Mouse (Mus musculus): ENCODE measurements around the gene Usp39. TPM values are rescaled to one million over a fixed set of nuclear protein-coding genes. Genes with fewer than 3 reads are reported as not detected.

Usp39 gene
- polyA plus RNA-seq, 1 experiment = 6.8 TPM

DNA sequence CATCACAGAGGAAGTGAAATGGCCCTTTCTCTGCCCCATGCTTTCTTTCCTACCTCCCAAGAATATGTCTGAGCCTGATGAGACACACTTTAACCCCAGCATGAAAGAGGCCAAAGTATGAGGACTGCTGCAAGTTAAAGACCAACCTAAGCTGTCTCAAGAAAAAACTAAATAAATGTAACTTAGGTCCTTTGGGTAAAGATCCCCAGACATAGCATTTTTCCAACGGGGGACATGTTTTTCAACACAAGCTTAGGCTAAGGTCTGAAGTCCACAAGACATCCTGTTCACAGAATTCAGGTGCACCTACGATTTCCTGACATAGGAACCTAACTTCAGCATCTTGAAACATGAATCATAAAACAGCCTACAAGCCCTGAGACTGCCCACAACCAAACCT, 5.2 kb upstream of the Usp39 start:
- TF ChIP-seq POLR2A (IDR thresholded peaks at IDR 0.05; ENCODE audit: low read depth, low read length) (no peak), CTCF (IDR thresholded peaks at IDR 0.05; ENCODE audit: extremely low read depth, insufficient read length, insufficient replicate concordance, low read depth, low read length) (no peak)
- peaks cover 25% of the 10 kb centered on the region for H3K36me3 ChIP-seq (ENCODE audit: control insufficient read depth, insufficient read depth, low read length)
- H3K27me3 ChIP-seq (ENCODE audit: control insufficient read depth, insufficient read depth, low read length) = no peaks in the 10 kb centered on the region
- H3K27ac ChIP-seq (ENCODE audit: insufficient read depth, low read depth, low read length) = no peak overlapping the region
- WGBS = 66% methylated on average over 2 of the region's 2 CpGs
- no peak overlapping the region for H3K4me3 ChIP-seq (ENCODE audit: low read depth, low read length)
- H3K4me1 ChIP-seq (ENCODE audit: control insufficient read depth, insufficient read depth, insufficient read length, low read length) = peaks cover 18% of the 10 kb centered on the region

DNA sequence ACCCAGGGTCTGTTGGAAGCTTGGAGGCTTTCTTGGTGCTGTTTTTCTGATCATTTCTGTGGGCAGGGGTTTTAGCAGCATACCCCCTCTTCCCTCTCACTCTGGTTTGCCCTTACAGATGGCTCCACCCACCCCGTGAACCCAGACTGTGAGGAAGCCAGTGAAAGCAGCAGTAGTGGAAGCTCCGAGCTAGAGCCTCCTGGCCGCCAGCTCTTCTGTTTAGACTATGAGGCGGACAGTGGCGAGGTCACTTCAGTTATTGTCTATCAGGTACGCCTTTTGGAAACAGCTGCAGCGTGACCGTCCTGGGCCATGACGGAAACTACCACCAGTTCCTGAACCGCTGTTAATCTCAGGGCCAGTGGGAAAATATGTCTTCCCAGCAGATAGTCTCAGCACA, 3.4 kb upstream of the Usp39 start:
- Histone ChIP-seq H3K27me3 (ENCODE audit: control insufficient read depth, insufficient read depth, low read length) (no peaks in the 10 kb centered on the region), H3K27ac (ENCODE audit: insufficient read depth, low read depth, low read length) (no peak overlapping the region), H3K4me1 (ENCODE audit: control insufficient read depth, insufficient read depth, insufficient read length, low read length) (peaks cover 9% of the 10 kb centered on the region), H3K4me3 (ENCODE audit: low read depth, low read length) (peak overlapping the region; percentile 3; the same call in 1 of the 2 replicates), H3K36me3 (ENCODE audit: control insufficient read depth, insufficient read depth, low read length) (peaks cover 25% of the 10 kb centered on the region)
- 81% methylated on average over 10 of the region's 10 CpGs for WGBS
- TF ChIP-seq POLR2A (IDR thresholded peaks at IDR 0.05; ENCODE audit: low read depth, low read length) (no peak), CTCF (IDR thresholded peaks at IDR 0.05; ENCODE audit: extremely low read depth, insufficient read length, insufficient replicate concordance, low read depth, low read length) (no peak)

DNA sequence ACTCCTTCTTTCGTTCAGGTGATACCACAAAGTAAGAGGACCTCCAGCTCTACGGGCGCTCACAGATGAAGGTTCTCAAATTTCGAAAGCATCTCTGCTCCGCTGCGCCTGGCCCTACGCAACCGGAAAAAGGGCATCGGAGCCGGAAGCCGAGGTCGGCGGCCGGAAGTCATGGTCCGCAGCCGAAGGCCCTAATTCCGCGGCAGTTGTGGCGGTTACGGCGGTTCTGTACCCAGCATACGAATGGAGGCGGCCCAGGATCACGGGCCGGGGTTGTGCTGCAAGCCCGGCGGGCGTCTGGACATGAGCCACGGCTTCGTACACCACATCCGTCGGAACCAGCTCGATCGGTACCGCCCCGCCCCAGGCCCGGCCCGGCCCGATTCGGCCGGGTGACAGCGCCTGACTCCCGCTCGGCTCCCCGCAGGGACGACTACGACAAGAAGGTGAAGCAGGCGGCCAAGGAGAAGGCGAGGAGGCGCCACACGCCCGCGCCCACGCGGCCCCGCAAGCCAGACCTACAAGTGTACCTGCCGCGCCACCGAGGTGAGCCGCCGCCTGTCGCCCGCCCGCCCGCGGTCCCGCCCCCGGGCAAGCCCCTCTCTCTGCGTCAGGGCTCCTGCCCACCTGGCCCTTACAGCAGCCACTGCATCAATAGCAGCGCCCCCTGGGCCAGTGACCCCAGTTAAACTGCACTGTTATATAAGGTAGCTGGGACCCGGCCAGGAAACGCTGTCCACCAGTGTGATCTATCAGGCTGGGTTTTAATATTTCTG, 2.4 kb upstream of the Usp39 start, which contains the start of gene 0610030E20Rik:
Gene 0610030E20Rik, plus strand, starts transcription at position 152 of the 776 bp plus-strand sequence.
- Histone ChIP-seq H3K27ac (ENCODE audit: insufficient read depth, low read depth, low read length) (peak within 1 kb of the TSS; percentile 84), H3K4me3 (ENCODE audit: low read depth, low read length) (peak within 1 kb of the TSS; percentile 99), H3K27me3 (ENCODE audit: control insufficient read depth, insufficient read depth, low read length) (no peaks in the 10 kb centered on the region), H3K4me1 (ENCODE audit: control insufficient read depth, insufficient read depth, insufficient read length, low read length) (peaks cover 9% of the 10 kb centered on the region), H3K36me3 (ENCODE audit: control insufficient read depth, insufficient read depth, low read length) (peaks cover 25% of the 10 kb centered on the region)
- peak; percentile 47; the same call in 1 of the 2 replicates for TF ChIP-seq POLR2A (IDR thresholded peaks at IDR 0.05; ENCODE audit: low read depth, low read length)
- peak; percentile 9; the same call in 1 of the 2 replicates for TF ChIP-seq CTCF (IDR thresholded peaks at IDR 0.05; ENCODE audit: extremely low read depth, insufficient read length, insufficient replicate concordance, low read depth, low read length)
- WGBS = under 1% methylated on average over 72 of the region's 72 CpGs

DNA sequence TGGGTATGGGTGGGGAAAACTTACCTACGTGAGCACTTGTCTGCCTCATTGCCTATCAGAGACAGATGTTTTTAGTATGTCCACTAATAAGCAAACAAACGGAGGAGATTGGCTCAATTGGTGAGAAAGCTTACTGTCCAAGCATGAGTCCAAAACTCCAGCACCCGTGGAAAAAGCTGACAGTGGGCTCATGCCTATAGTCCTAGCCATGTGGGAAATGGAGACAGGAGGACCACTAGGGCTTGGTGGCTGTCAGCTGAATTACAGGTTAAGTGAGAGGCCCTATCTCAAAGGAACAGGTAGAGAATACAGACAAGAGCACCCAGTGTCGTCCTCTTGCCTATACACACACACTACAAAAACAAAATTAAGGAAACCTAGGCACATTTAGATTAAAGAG, 1.3 kb upstream of the Usp39 start:
- H3K27me3 ChIP-seq (ENCODE audit: control insufficient read depth, insufficient read depth, low read length) = no peaks in the 10 kb centered on the region
- H3K27ac ChIP-seq (ENCODE audit: insufficient read depth, low read depth, low read length) = no peak overlapping the region
- H3K4me3 ChIP-seq (ENCODE audit: low read depth, low read length) = no peak overlapping the region
- 85% methylated on average over 4 of the region's 4 CpGs for WGBS
- TF ChIP-seq POLR2A (IDR thresholded peaks at IDR 0.05; ENCODE audit: low read depth, low read length) = no peak
- no peak for TF ChIP-seq CTCF (IDR thresholded peaks at IDR 0.05; ENCODE audit: extremely low read depth, insufficient read length, insufficient replicate concordance, low read depth, low read length)
- H3K36me3 ChIP-seq (ENCODE audit: control insufficient read depth, insufficient read depth, low read length) = peaks cover 25% of the 10 kb centered on the region
- H3K4me1 ChIP-seq (ENCODE audit: control insufficient read depth, insufficient read depth, insufficient read length, low read length) = peaks cover 9% of the 10 kb centered on the region

DNA sequence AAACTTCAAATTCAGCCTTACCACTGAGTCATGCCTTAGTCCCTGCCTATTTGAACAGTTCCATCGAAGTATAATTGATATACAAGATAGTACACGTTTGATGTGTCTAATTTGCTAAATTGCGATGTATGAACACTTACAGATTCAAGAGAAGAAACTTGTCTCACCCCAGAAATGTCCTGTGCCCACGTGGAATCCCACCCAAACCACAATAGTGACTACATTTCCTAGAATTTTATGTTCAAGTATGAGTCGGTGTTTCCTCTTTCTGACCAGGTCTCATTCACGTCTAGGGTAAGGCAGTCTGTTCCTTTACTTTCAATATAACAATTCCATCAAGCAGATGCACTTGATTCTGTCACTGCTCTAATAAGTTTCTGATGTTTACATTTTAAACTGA, 649 bp upstream of the Usp39 start:
- 38% methylated on average over 6 of the region's 6 CpGs for WGBS
- peaks cover 9% of the 10 kb centered on the region for H3K4me1 ChIP-seq (ENCODE audit: control insufficient read depth, insufficient read depth, insufficient read length, low read length)
- TF ChIP-seq POLR2A (IDR thresholded peaks at IDR 0.05; ENCODE audit: low read depth, low read length) (no peak), CTCF (IDR thresholded peaks at IDR 0.05; ENCODE audit: extremely low read depth, insufficient read length, insufficient replicate concordance, low read depth, low read length) (no peak)
- H3K36me3 ChIP-seq (ENCODE audit: control insufficient read depth, insufficient read depth, low read length) = peaks cover 20% of the 10 kb centered on the region
- no peak overlapping the region for H3K27ac ChIP-seq (ENCODE audit: insufficient read depth, low read depth, low read length)
- H3K27me3 ChIP-seq (ENCODE audit: control insufficient read depth, insufficient read depth, low read length) = no peaks in the 10 kb centered on the region
- H3K4me3 ChIP-seq (ENCODE audit: low read depth, low read length) = no peak overlapping the region

DNA sequence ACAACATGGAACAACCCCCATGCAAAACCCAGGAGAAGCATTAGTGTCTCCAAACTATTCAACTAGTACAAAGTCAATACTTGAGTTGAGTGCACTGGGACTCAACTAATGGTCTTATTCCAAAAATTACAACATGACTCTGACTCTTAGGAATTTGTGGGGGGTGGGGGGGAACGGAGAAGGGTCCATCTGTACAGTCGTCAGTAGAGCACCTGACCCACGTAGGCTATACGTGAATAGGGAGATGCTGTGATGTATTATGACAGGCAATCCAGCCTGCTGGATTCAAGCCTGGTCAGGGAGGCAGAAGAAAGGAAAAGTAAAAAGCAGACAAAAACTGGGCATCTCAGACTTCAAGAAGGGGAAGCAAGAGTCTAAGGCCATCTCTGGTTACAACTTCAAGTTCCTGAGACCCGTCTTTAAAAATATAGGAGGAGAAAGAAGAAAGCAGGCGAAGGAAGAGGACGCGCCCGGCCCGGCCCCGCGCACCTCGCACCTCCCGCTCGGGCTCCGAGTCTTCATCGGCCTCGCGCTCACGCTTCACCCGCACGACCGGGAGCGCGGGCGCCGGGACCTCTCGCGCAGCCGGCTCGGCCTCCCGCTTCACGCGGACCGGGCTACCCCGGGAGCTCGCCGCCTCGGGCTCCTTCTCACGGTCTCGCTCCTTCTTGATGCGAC, 449 bp downstream of the Usp39 start:
- 1% methylated on average over 42 of the region's 42 CpGs for WGBS
- peaks cover 9% of the 10 kb centered on the region for H3K4me1 ChIP-seq (ENCODE audit: control insufficient read depth, insufficient read depth, insufficient read length, low read length)
- TF ChIP-seq POLR2A (IDR thresholded peaks at IDR 0.05; ENCODE audit: low read depth, low read length) (no peak), CTCF (IDR thresholded peaks at IDR 0.05; ENCODE audit: extremely low read depth, insufficient read length, insufficient replicate concordance, low read depth, low read length) (no peak)
- no peak overlapping the region for H3K27ac ChIP-seq (ENCODE audit: insufficient read depth, low read depth, low read length)
- H3K36me3 ChIP-seq (ENCODE audit: control insufficient read depth, insufficient read depth, low read length) = peaks cover 14% of the 10 kb centered on the region; the same call in 1 of the 2 replicates
- H3K27me3 ChIP-seq (ENCODE audit: control insufficient read depth, insufficient read depth, low read length) = no peaks in the 10 kb centered on the region
- H3K4me3 ChIP-seq (ENCODE audit: low read depth, low read length) = peak overlapping the region; percentile 87

DNA sequence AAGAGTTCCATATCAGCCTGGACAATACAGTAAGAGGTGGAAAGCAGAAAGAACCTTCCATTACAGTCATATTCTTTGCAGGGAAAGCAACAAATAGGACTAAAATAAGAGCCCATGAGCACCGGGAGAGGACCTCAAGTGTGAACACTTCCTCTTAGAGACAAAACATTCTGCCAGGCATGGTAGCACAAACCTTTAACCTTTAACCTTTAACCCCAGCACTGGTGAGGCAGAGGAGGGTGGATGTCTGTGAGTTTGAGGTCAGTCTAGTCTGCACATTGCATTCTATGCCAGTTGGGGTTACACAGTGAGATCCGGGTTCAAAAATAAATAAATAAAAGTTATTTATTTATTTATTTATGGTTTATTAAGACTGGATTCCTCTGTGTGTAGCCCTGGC, 4.5 kb downstream of the Usp39 start:
- Histone ChIP-seq H3K4me3 (ENCODE audit: low read depth, low read length) (no peak overlapping the region), H3K36me3 (ENCODE audit: control insufficient read depth, insufficient read depth, low read length) (peaks cover 30% of the 10 kb centered on the region), H3K27ac (ENCODE audit: insufficient read depth, low read depth, low read length) (no peak overlapping the region), H3K27me3 (ENCODE audit: control insufficient read depth, insufficient read depth, low read length) (no peaks in the 10 kb centered on the region), H3K4me1 (ENCODE audit: control insufficient read depth, insufficient read depth, insufficient read length, low read length) (peaks cover 2% of the 10 kb centered on the region; the same call in 1 of the 2 replicates)
- no peak for TF ChIP-seq POLR2A (IDR thresholded peaks at IDR 0.05; ENCODE audit: low read depth, low read length)
- TF ChIP-seq CTCF (IDR thresholded peaks at IDR 0.05; ENCODE audit: extremely low read depth, insufficient read length, insufficient replicate concordance, low read depth, low read length) = no peak
- 30% methylated on average over 2 of the region's 2 CpGs for WGBS
